Mouse (Mus musculus): ENCODE measurements around the gene Zfp61.

- TF ChIP-seq CTCF (IDR thresholded peaks at IDR 0.05; ENCODE audit: low read depth, low read length) (no peak), POLR2A (IDR thresholded peaks at IDR 0.05; ENCODE audit: extremely low read depth, insufficient read depth, low read length) (no peak)
Observed at GRCm38 (mm10) chr7:24343701-24344272, 42.8 kb upstream of the Zfp61 start.
